Mouse (Mus musculus) adrenal gland, adult 18-20 months (tissue): ENCODE measurements around the gene Arhgap22. TPM values are rescaled to one million over a fixed set of nuclear protein-coding genes. Genes with fewer than 3 reads are reported as not detected.

Experiments used
- total RNA-seq, 2 experiments: library from RNA; stranded (reverse); gene quantifications; 1 replicate in 1 of 2; 2 replicates in 1 of 2; pipeline ENCODE4 v1.2.3; 2021

Gene Arhgap22
- total RNA-seq, 2 experiments from 2014 or later, result 5.6 to 6.3 TPM

Other genes starting within 250 kb of the Arhgap22 start
- under 1 TPM; 0.70 to 0.76 TPM for gene Lrrc18, start 222.6 kb upstream of the Arhgap22 start, total RNA-seq
- 1 to 10 TPM; 2.4 to 5.8 TPM for gene Wdfy4, start 28.5 kb upstream of the Arhgap22 start, total RNA-seq
- 10 to 100 TPM; 17.3 to 21.8 TPM for gene Mapk8, start 233.1 kb downstream of the Arhgap22 start, total RNA-seq